Mouse (Mus musculus) forebrain, embryonic 15.5 days (tissue): ENCODE data around the gene Rpap1. TPM values are rescaled to one million over a fixed set of nuclear protein-coding genes. Genes with fewer than 3 reads are reported as not detected.

ENCODE experiments used
- polyA plus RNA-seq: library from polyadenylated mRNA; unstranded; fragments of >200 nt; fragmentation: Nextera tagmentation; extraction: Ambion mirVana; gene quantifications from 2 replicates; pipeline ENCODE4 v1.2.1, GENCODE M21; 2015

Rpap1 gene
- polyA plus RNA-seq, 1 experiment from 2014 or later = 21.5 TPM

Other genes with a start within 250 kb of the Rpap1 start
- gene Exd1, start 239.9 kb downstream of the Rpap1 start, polyA plus RNA-seq = 0.50 and 0.83 TPM in 2 replicates
- 73.5 and 74.1 TPM in 2 replicates for gene Chp1, start 239.8 kb downstream of the Rpap1 start, polyA plus RNA-seq
- 36.8 and 40.8 TPM in 2 replicates for gene Nusap1, start 169.2 kb downstream of the Rpap1 start, polyA plus RNA-seq
- gene Oip5, start 169.1 kb downstream of the Rpap1 start, polyA plus RNA-seq = 13.2 and 14.3 TPM in 2 replicates
- gene Ndufaf1, start 124.7 kb downstream of the Rpap1 start, polyA plus RNA-seq = 36.0 and 36.4 TPM in 2 replicates
- 73.7 and 80.4 TPM in 2 replicates for gene Rtf1, start 112.5 kb downstream of the Rpap1 start, polyA plus RNA-seq
- 0.63 and 1.3 TPM in 2 replicates for gene Itpka, start 45.2 kb downstream of the Rpap1 start, polyA plus RNA-seq
- 0.33 and 0.51 TPM in 2 replicates for gene Ltk, start 27.1 kb downstream of the Rpap1 start, polyA plus RNA-seq
- gene Tyro3, start 10.2 kb upstream of the Rpap1 start, polyA plus RNA-seq = 15.9 and 17.9 TPM in 2 replicates
- gene Mga, start 109.7 kb upstream of the Rpap1 start, polyA plus RNA-seq = 28.0 and 29.0 TPM in 2 replicates
- 5.4 and 5.5 TPM in 2 replicates for gene Mapkbp1, start 185.2 kb upstream of the Rpap1 start, polyA plus RNA-seq
- 19.1 and 19.6 TPM in 2 replicates for gene Jmjd7, start 239.9 kb upstream of the Rpap1 start, polyA plus RNA-seq
- gene Gm28042, start 240.0 kb upstream of the Rpap1 start, polyA plus RNA-seq = 5.0 and 5.1 TPM in 2 replicates
- 2.0 and 2.3 TPM in 2 replicates for gene Pla2g4b, start 245.9 kb upstream of the Rpap1 start, polyA plus RNA-seq